Mouse (Mus musculus): ENCODE measurements around the gene Gm11549. TPM values are rescaled to one million over a fixed set of nuclear protein-coding genes. Genes with fewer than 3 reads are reported as not detected.

The Gm11549 gene
- total RNA-seq (2014; rRNA removed) (0.22 and 0.42 TPM in 2 replicates), polyA plus RNA-seq (2015; fragmentation: Nextera tagmentation; extraction: Ambion mirVana) (0.28 and 0.31 TPM in 2 replicates)

GRCm38 (mm10) chr3:36521073-36522060 is at the start of gene Gm11549:
Gm11549 (minus strand) TSS chr3:36521813.
- Histone ChIP-seq H3K4me2 (ENCODE audit: low read depth, low read length, poor library complexity, severe bottlenecking) (peak within 1 kb of the TSS; percentile 99), H3K4me3 (ENCODE audit: low read depth, low read length) (peak within 1 kb of the TSS; percentile 60), H3K27ac (ENCODE audit: low read depth, low read length) (no peak within 1 kb of the TSS), H3K27me3 (ENCODE audit: insufficient read depth, low read length) (peaks cover 21% of the 10 kb centered on the region; the same call in 1 of the 2 replicates), H3K9ac (replicated peaks; ENCODE audit: low read length, poor library complexity, severe bottlenecking) (peak within 1 kb of the TSS; percentile 50), H3K4me1 (ENCODE audit: insufficient read depth, low read length) (peaks cover 5% of the 10 kb centered on the region; the same call in 1 of the 2 replicates), H3K36me3 (ENCODE audit: insufficient read depth, low read length) (no peaks in the 10 kb centered on the region), H3K9me3 (ENCODE audit: low read length) (no peaks in the 10 kb centered on the region)
- DNase-seq (ENCODE audit: low spot score) (peak; percentile 23), ATAC-seq (ENCODE audit: low FRiP score) (peak; percentile 68)
- no peak for TF ChIP-seq CTCF (IDR thresholded peaks at IDR 0.05)
- under 1% methylated on average over 51 of the region's 51 CpGs for WGBS

- Histone ChIP-seq H3K4me3 (ENCODE audit: low read depth, low read length) (no peak overlapping the region), H3K4me2 (ENCODE audit: low read depth, low read length, poor library complexity, severe bottlenecking) (no peak overlapping the region), H3K9ac (replicated peaks; ENCODE audit: low read length, poor library complexity, severe bottlenecking) (no peak overlapping the region), H3K9me3 (ENCODE audit: low read length) (no peaks in the 10 kb centered on the region), H3K4me1 (ENCODE audit: insufficient read depth, low read length) (no peaks in the 10 kb centered on the region), H3K27me3 (ENCODE audit: insufficient read depth, low read length) (no peaks in the 10 kb centered on the region), H3K36me3 (ENCODE audit: insufficient read depth, low read length) (peaks cover 29% of the 10 kb centered on the region), H3K27ac (ENCODE audit: low read depth, low read length) (no peak overlapping the region)
- no peak for ATAC-seq (ENCODE audit: low FRiP score)
- no peak for TF ChIP-seq CTCF (IDR thresholded peaks at IDR 0.05)
- WGBS, result 82% methylated on average over 5 of the region's 5 CpGs
- DNase-seq (ENCODE audit: low spot score), result no peak
Measured at GRCm38 (mm10) chr3:36569836-36570235, 48.2 kb upstream of the Gm11549 start.

GRCm38 (mm10) chr3:36563666-36564065 is 42.1 kb upstream of the Gm11549 start:
- 96% methylated on average over 3 of the region's 3 CpGs for WGBS
- Histone ChIP-seq H3K36me3 (ENCODE audit: insufficient read depth, low read length) (peaks cover 56% of the 10 kb centered on the region), H3K9ac (replicated peaks; ENCODE audit: low read length, poor library complexity, severe bottlenecking) (no peak overlapping the region), H3K27ac (ENCODE audit: low read depth, low read length) (no peak overlapping the region), H3K27me3 (ENCODE audit: insufficient read depth, low read length) (no peaks in the 10 kb centered on the region), H3K4me3 (ENCODE audit: low read depth, low read length) (no peak overlapping the region), H3K4me2 (ENCODE audit: low read depth, low read length, poor library complexity, severe bottlenecking) (no peak overlapping the region), H3K9me3 (ENCODE audit: low read length) (no peaks in the 10 kb centered on the region), H3K4me1 (ENCODE audit: insufficient read depth, low read length) (no peaks in the 10 kb centered on the region)
- no peak for ATAC-seq (ENCODE audit: low FRiP score)
- TF ChIP-seq CTCF (IDR thresholded peaks at IDR 0.05), result peak; percentile 11
- no peak for DNase-seq (ENCODE audit: low spot score)

- H3K36me3 ChIP-seq (ENCODE audit: insufficient read depth, low read length), result peaks cover 57% of the 10 kb centered on the region
- no peaks in the 10 kb centered on the region for H3K27me3 ChIP-seq (ENCODE audit: insufficient read depth, low read length)
- H3K9ac ChIP-seq (replicated peaks; ENCODE audit: low read length, poor library complexity, severe bottlenecking), result no peak overlapping the region
- H3K27ac ChIP-seq (ENCODE audit: low read depth, low read length), result no peak overlapping the region
- 87% methylated on average over 4 of the region's 4 CpGs for WGBS
- H3K9me3 ChIP-seq (ENCODE audit: low read length), result no peaks in the 10 kb centered on the region
- no peak for TF ChIP-seq CTCF (IDR thresholded peaks at IDR 0.05)
- DNase-seq (ENCODE audit: low spot score) (no peak), ATAC-seq (ENCODE audit: low FRiP score) (no peak)
- no peaks in the 10 kb centered on the region for H3K4me1 ChIP-seq (ENCODE audit: insufficient read depth, low read length)
- no peak overlapping the region for H3K4me3 ChIP-seq (ENCODE audit: low read depth, low read length)
- no peak overlapping the region for H3K4me2 ChIP-seq (ENCODE audit: low read depth, low read length, poor library complexity, severe bottlenecking)
Measured at GRCm38 (mm10) chr3:36559606-36560005, 38.0 kb upstream of the Gm11549 start.

DNA sequence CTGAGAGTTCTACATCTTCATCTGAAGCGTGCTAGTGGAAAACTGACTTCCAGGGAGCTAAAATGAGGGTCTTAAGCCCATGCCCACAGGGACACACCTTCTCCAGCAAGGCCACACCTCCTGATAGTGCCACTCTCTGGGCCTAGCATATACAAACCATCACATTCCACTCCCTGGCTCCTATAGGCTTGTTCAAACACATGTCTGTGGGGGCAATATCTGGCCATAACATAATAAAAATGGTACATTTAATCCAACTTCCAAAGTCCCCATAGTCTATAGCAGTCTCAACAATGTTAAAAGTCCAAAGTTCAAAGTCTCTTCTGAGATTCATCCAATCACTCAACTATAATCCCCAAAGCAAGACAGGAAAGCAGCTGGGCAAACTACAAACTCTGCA is 36.0 kb upstream of the Gm11549 start:
- H3K9ac ChIP-seq (replicated peaks; ENCODE audit: low read length, poor library complexity, severe bottlenecking), result no peak overlapping the region
- 96% methylated on average over 1 of the region's 1 CpGs for WGBS
- no peak overlapping the region for H3K4me2 ChIP-seq (ENCODE audit: low read depth, low read length, poor library complexity, severe bottlenecking)
- ATAC-seq (ENCODE audit: low FRiP score) (no peak), DNase-seq (ENCODE audit: low spot score) (no peak)
- no peaks in the 10 kb centered on the region for H3K9me3 ChIP-seq (ENCODE audit: low read length)
- H3K36me3 ChIP-seq (ENCODE audit: insufficient read depth, low read length), result peaks cover 44% of the 10 kb centered on the region
- no peak overlapping the region for H3K4me3 ChIP-seq (ENCODE audit: low read depth, low read length)
- H3K27ac ChIP-seq (ENCODE audit: low read depth, low read length), result no peak overlapping the region
- no peaks in the 10 kb centered on the region for H3K27me3 ChIP-seq (ENCODE audit: insufficient read depth, low read length)
- H3K4me1 ChIP-seq (ENCODE audit: insufficient read depth, low read length), result 0 out of 2 replicates have a peak, but pooled peaks cover 3% of the 10 kb centered on the region
- TF ChIP-seq CTCF (IDR thresholded peaks at IDR 0.05), result no peak

All from midbrain, postnatal 0 days (tissue).